Mouse (Mus musculus) megakaryocyte, embryonic 14.5 days (primary cell): ENCODE results near the gene Acsm2. TPM values are rescaled to one million over a fixed set of nuclear protein-coding genes. Genes with fewer than 3 reads are reported as not detected.

Experiments used
- H3K27me3 ChIP-seq: replicated peaks from 2 replicates; pipeline ENCODE3; 2012; ENCODE audit warnings: inconsistent platforms
- H3K36me3 ChIP-seq: replicated peaks from 2 replicates; pipeline ENCODE3; 2012; ENCODE audit warnings: low read length, inconsistent platforms, mixed read lengths
- H3K4me1 ChIP-seq: 2 replicates; pipeline ENCODE4 v1.6.1; 2012; ENCODE audit warnings: inconsistent platforms
- H3K4me3 ChIP-seq: replicated peaks from 2 replicates; pipeline ENCODE3; 2012; ENCODE audit warnings: moderate library complexity, mild to moderate bottlenecking, inconsistent platforms
- H3K9me3 ChIP-seq: 2 replicates; pipeline ENCODE4 v1.6.1; 2012; ENCODE audit warnings: inconsistent platforms
- FLI1 ChIP-seq: IDR thresholded peaks from 2 replicates; pipeline ENCODE4 v1.6.1; 2012; ENCODE audit warnings: low read length, inconsistent platforms, mixed read lengths
- GATA1 ChIP-seq: IDR thresholded peaks from 3 replicates; pipeline ENCODE4 v1.6.1; 2012; ENCODE audit warnings: mixed read lengths, low read length, inconsistent platforms, borderline replicate concordance
- polyA plus RNA-seq: library from polyadenylated mRNA; stranded (reverse); fragments of >175 nt; gene quantifications from 2 replicates; pipeline ENCODE4 v1.2.3, GENCODE M21; 2012; ENCODE audit warnings: low replicate concordance; ENCODE audit not compliant: insufficient read depth

The Acsm2 gene
- polyA plus RNA-seq, 1 experiment: not detected

DNA sequence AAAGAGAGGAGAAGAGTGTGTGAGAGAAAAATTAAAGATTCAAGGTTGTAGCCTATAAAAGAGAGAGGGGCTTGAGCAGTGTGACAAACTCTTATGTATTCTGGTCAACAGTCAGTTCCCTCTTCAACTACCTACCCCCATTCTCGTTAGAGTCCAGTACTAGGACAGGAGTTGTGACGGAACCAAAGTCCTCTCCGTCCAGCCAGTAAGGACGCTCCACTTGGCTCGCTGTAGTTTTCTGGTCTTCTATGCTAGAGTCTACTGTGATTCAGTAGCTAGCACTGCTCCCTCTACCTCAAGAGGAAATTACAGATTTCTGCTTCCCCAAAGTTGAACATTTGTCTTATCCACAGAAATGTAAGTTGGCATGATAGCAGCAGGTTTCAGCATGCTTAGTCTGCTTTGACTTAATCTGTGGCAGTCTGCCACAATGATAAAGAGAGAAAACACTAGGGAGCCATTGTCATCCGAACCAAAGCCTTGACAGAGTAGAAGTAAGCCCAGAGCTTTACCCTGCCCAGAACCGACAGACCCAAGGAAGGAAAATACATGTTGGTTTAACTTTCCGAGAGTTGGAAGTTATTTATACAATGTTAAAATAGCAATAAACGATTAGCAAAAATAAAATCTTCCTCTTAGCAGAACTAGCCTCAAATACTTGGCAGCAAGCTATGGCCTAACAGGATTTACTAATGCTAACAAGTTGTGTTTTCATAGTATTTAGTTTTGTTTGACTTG lies 52.0 kb downstream of the Acsm2 start:
- Histone ChIP-seq H3K27me3 (no peaks in the 10 kb centered on the region), H3K36me3 (no peaks in the 10 kb centered on the region), H3K4me3 (no peak overlapping the region), H3K4me1 (no peaks in the 10 kb centered on the region), H3K9me3 (no peaks in the 10 kb centered on the region)
- TF ChIP-seq GATA1 (no peak), FLI1 (no peak)

GRCm38 (mm10) chr7:119606664-119607076 lies 52.5 kb downstream of the Acsm2 start, which contains the start of gene Acsm1:
TSS of gene Acsm1 (plus strand) at chr7:119607026.
- TF ChIP-seq FLI1 (no peak), GATA1 (no peak)
- H3K9me3 ChIP-seq: no peaks in the 10 kb centered on the region
- no peaks in the 10 kb centered on the region for H3K27me3 ChIP-seq
- H3K36me3 ChIP-seq: no peaks in the 10 kb centered on the region
- no peaks in the 10 kb centered on the region for H3K4me1 ChIP-seq
- no peak within 1 kb of the TSS for H3K4me3 ChIP-seq

DNA sequence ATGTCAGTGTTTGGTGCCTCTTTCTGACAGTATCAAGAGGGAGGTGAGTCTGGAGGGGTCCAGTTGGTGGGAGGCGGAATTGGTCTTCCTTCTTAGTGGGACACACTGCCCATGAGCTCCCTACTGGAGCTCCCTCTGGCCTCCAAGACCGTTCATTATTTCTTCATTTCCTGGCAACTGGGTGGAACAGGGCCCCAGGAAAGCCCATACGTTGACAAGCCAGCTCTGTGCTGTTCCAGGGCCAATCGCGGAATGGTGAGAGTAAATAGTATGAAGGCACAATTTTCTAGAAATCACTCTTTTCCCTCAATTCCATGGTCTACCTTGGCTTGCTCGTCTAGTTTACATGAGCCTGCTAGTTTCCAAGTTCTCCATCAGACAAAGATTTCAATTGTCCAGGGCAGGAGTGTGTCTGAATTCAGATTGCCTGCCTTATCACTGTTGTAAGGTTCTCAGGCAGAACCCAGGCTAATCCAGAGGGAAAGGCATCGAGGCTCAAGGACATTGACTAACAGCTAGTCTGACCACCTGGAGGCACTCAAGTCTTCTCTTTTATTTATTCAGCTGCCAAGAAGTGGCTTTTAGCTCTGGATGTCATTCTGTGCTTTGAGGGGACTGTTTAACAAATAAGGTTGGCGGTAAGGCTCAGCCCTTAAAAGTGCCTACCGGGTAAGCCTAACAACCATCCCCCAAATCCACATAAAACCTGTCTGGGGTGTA lies 53.8 kb downstream of the Acsm2 start:
- Histone ChIP-seq H3K36me3 (no peaks in the 10 kb centered on the region), H3K9me3 (no peaks in the 10 kb centered on the region), H3K4me1 (no peaks in the 10 kb centered on the region), H3K4me3 (no peak overlapping the region), H3K27me3 (no peaks in the 10 kb centered on the region)
- TF ChIP-seq GATA1 (no peak), FLI1 (no peak)

DNA sequence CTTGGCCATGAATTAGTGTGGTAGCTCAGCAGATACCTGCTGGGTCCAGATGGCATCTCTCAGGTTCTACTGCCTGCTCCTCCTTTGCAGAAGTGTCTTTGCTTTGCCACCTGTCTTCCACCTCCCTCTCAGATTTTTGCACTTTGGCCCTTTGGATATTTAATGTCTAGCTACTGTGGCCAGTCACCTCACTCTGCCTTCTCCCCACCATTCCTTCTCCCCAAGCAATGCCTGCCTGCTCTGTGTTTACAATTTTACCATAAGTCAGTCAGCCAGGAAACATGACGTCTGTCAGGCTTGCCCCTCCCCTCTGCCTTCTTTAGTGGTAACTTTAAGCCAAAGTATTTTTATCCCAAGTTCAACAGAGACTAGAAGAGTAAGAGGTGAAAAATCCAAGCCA lies 62.4 kb downstream of the Acsm2 start:
- no peaks in the 10 kb centered on the region for H3K27me3 ChIP-seq
- no peaks in the 10 kb centered on the region for H3K4me1 ChIP-seq
- TF ChIP-seq GATA1 (no peak), FLI1 (no peak)
- no peaks in the 10 kb centered on the region for H3K36me3 ChIP-seq
- no peaks in the 10 kb centered on the region for H3K9me3 ChIP-seq
- H3K4me3 ChIP-seq: no peak overlapping the region

DNA sequence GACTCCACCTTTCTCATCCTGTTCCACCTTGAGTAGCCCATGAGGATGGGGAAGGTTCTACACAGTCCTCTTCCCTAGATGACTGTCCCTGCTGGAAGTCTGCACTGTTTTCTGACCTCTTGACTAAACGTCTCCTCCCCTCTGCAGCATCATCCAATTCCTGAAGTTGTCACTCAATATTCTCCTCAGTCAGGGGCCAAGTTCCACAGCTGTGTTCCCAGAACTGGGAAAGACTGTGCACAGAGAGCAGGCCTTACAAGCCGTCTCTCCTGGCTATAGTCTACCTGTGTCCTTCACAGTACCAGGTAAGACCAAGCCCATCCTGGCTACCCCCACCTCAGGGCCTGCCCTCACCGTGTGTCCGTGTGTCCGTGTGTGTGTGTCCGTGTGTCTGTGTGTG lies 63.5 kb downstream of the Acsm2 start:
- Histone ChIP-seq H3K36me3 (no peaks in the 10 kb centered on the region), H3K9me3 (no peaks in the 10 kb centered on the region), H3K4me3 (no peak overlapping the region), H3K27me3 (no peaks in the 10 kb centered on the region), H3K4me1 (no peaks in the 10 kb centered on the region)
- TF ChIP-seq FLI1: no peak
- TF ChIP-seq GATA1: no peak

DNA sequence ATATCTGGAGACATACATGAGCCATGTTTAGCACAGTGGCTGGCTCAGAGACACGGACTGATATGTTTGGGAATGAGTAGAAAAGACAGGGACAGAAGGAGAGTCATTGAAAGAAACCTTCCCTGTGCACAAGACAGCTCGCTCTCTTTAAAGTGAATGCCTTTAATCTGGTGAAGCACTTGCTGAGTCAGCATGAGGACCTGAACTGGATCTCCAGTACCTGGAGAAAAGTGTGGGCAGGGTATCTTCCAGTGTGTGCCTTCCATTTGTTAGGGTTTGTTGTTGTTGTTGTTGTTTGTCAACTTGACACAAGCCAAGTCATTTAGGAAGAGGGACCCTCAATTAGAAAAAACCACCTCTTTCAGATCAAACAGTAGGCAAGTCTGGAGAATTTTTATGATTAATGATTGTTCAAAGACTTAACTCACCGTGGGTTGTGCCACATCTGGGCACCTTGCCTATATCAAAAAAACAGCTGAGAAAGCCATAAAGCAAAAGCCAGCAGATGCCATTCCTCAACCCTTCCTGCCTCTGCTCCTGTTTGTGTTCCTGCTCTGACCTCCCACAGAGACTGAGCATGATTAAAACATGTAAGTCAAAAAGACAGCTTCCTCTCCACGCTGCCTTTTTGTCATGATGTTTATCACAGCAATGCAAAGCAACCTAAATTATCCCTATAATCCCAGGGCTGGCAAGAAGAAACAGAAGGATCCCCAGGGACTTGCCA lies 64.2 kb downstream of the Acsm2 start:
- Histone ChIP-seq H3K9me3 (no peaks in the 10 kb centered on the region), H3K27me3 (no peaks in the 10 kb centered on the region)
- no peak for TF ChIP-seq GATA1
- no peak for TF ChIP-seq FLI1

DNA sequence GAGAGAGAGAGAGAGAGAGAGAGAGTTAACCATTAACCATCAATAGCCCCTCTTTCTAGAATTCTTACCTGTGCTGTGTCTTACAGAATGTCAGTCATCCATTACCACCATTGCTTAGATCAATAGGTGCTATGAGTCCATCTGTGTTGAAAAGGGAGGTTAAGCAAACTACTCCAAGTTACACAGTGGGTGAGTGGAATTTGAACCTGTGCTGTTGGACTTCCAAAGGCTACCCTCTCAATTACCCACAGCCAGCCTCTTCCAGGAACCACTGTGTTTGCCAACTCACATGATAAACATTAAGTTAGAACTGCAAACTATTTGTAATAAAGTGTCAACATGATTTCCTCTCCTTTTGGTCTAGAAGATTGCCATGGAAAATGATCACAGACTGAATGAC lies 66.0 kb downstream of the Acsm2 start:
- Histone ChIP-seq H3K27me3 (no peaks in the 10 kb centered on the region), H3K4me1 (no peaks in the 10 kb centered on the region), H3K4me3 (no peak overlapping the region), H3K9me3 (no peaks in the 10 kb centered on the region), H3K36me3 (no peaks in the 10 kb centered on the region)
- TF ChIP-seq FLI1 (no peak), GATA1 (no peak)

More for the DNA sequence above, 64.2 kb downstream of the Acsm2 start:
- H3K4me1 ChIP-seq: no peaks in the 10 kb centered on the region
- H3K4me3 ChIP-seq: no peak overlapping the region
- H3K36me3 ChIP-seq: no peaks in the 10 kb centered on the region

- no peaks in the 10 kb centered on the region for H3K4me1 ChIP-seq
- no peaks in the 10 kb centered on the region for H3K9me3 ChIP-seq
- no peak overlapping the region for H3K4me3 ChIP-seq
- no peaks in the 10 kb centered on the region for H3K36me3 ChIP-seq
- H3K27me3 ChIP-seq: no peaks in the 10 kb centered on the region
- TF ChIP-seq FLI1: no peak
- no peak for TF ChIP-seq GATA1
Observed at GRCm38 (mm10) chr7:119638773-119639172, 84.6 kb downstream of the Acsm2 start.

DNA sequence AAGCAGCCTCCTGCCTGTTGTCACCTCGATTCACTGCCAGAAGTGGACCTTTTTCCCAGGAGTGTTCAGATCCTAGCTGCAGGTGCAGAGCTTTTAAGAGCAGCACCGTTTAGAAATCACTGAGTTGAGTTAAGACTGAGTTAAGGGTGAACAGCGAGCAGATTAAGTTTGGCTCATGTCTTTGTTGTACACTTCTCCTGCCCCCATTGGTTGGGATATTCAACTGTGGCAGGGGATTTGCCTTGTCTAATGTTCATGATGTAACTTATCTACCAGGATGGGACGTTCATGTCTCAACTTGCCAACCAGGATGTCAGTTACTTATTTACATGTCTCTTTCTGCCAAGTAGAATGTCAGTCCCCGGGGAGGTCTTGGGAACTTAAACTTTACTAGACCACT lies 88.2 kb downstream of the Acsm2 start:
- Histone ChIP-seq H3K27me3 (no peaks in the 10 kb centered on the region), H3K4me1 (no peaks in the 10 kb centered on the region), H3K36me3 (no peaks in the 10 kb centered on the region), H3K9me3 (no peaks in the 10 kb centered on the region), H3K4me3 (no peak overlapping the region)
- TF ChIP-seq GATA1 (no peak), FLI1 (no peak)

Other genes with a start within 250 kb of the Acsm2 start
- not detected in 2 replicates for gene Gp2, start 95.1 kb upstream of the Acsm2 start, polyA plus RNA-seq
- not detected in 2 replicates for gene Umod, start 75.1 kb upstream of the Acsm2 start, polyA plus RNA-seq
- gene Acsm5, start 34.9 kb upstream of the Acsm2 start, polyA plus RNA-seq: not detected in 2 replicates
- not detected in 2 replicates for gene Pdilt, start 30.9 kb upstream of the Acsm2 start, polyA plus RNA-seq
- gene Acsm1, start 52.7 kb downstream of the Acsm2 start, polyA plus RNA-seq: not detected in 2 replicates
- gene Acsm4, start 135.7 kb downstream of the Acsm2 start, polyA plus RNA-seq: not detected in 2 replicates
- 12.1 and 14.0 TPM in 2 replicates for gene Thumpd1, start 166.5 kb downstream of the Acsm2 start, polyA plus RNA-seq
- not detected in 2 replicates for gene Acsm3, start 206.6 kb downstream of the Acsm2 start, polyA plus RNA-seq
- gene Rexo5, start 239.7 kb downstream of the Acsm2 start, polyA plus RNA-seq: 0.89 TPM in 1 of 2 replicates, not detected in the other
- 0.10 and 1.1 TPM in 2 replicates for gene Eri2, start 239.7 kb downstream of the Acsm2 start, polyA plus RNA-seq